Mouse (Mus musculus): Measurements from ENCODE around the gene Sptssa. TPM values are rescaled to one million over a fixed set of nuclear protein-coding genes. Genes with fewer than 3 reads are reported as not detected.

The Sptssa gene
- total RNA-seq, 2 experiments from 2014 or later: 89.4 to 101 TPM

- no peak for DNase-seq (ENCODE audit: low spot score in 2 of 2)
Measured at GRCm38 (mm10) chr12:54656039-54656395, 356 bp downstream of the Sptssa start.

GRCm38 (mm10) chr12:54655292-54656038, 908 bp downstream of the Sptssa start:
- DNase-seq (ENCODE audit: low spot score in 2 of 2): no peak

- no peak for DNase-seq (ENCODE audit: low spot score in 2 of 2)
Measured at GRCm38 (mm10) chr12:54654741-54655140, 1.6 kb downstream of the Sptssa start.

- DNase-seq (ENCODE audit: low spot score in 2 of 2): no peak
Measured at GRCm38 (mm10) chr12:54654141-54654540, 2.2 kb downstream of the Sptssa start.

GRCm38 (mm10) chr12:54652346-54652745, 4.0 kb downstream of the Sptssa start:
- DNase-seq (ENCODE audit: low spot score in 2 of 2): no peak

- no peak for DNase-seq (ENCODE audit: low spot score in 2 of 2)
Measured at GRCm38 (mm10) chr12:54651820-54652219, 4.6 kb downstream of the Sptssa start.

- DNase-seq (ENCODE audit: low spot score in 2 of 2): no peak
Measured at GRCm38 (mm10) chr12:54651158-54651557, 5.2 kb downstream of the Sptssa start.

GRCm38 (mm10) chr12:54644947-54645346, 11.4 kb downstream of the Sptssa start:
- no peak for DNase-seq (ENCODE audit: low spot score in 2 of 2)

- DNase-seq (ENCODE audit: low spot score in 2 of 2): no peak
Measured at GRCm38 (mm10) chr12:54643320-54643892, 13.0 kb downstream of the Sptssa start.

GRCm38 (mm10) chr12:54641374-54641773, 15.0 kb downstream of the Sptssa start:
- DNase-seq (ENCODE audit: low spot score in 2 of 2): no peak

GRCm38 (mm10) chr12:54640259-54640658, 16.1 kb downstream of the Sptssa start:
- DNase-seq (ENCODE audit: low spot score in 2 of 2): no peak

- DNase-seq (ENCODE audit: low spot score in 2 of 2): no peak
Measured at GRCm38 (mm10) chr12:54637033-54637432, 19.3 kb downstream of the Sptssa start.

GRCm38 (mm10) chr12:54632141-54632540, 24.2 kb downstream of the Sptssa start:
- no peak for DNase-seq (ENCODE audit: low spot score in 2 of 2)

GRCm38 (mm10) chr12:54621942-54622341, 34.4 kb downstream of the Sptssa start:
- no peak for DNase-seq (ENCODE audit: low spot score in 2 of 2)

GRCm38 (mm10) chr12:54620042-54620705, 36.2 kb downstream of the Sptssa start:
- no peak for DNase-seq (ENCODE audit: low spot score in 2 of 2)

- DNase-seq (ENCODE audit: low spot score in 2 of 2): no peak
Measured at GRCm38 (mm10) chr12:54608988-54609387, 47.4 kb downstream of the Sptssa start.

- DNase-seq (ENCODE audit: low spot score in 2 of 2): no peak
Measured at GRCm38 (mm10) chr12:54605203-54605602, 51.2 kb downstream of the Sptssa start.

- no peak for DNase-seq (ENCODE audit: low spot score in 2 of 2)
Measured at GRCm38 (mm10) chr12:54603542-54604167, 52.7 kb downstream of the Sptssa start.

GRCm38 (mm10) chr12:54600482-54600881, 55.9 kb downstream of the Sptssa start:
- no peak for DNase-seq (ENCODE audit: low spot score in 2 of 2)

GRCm38 (mm10) chr12:54598358-54598757, 58.0 kb downstream of the Sptssa start:
- no peak for DNase-seq (ENCODE audit: low spot score in 2 of 2)

- DNase-seq (ENCODE audit: low spot score in 2 of 2): no peak
Measured at GRCm38 (mm10) chr12:54596715-54597114, 59.7 kb downstream of the Sptssa start.
